12 mouse cellular contexts compared by ENCODE assay signal in genomic region chr6:53352311-53352960, GRCm38 (mm10).
DNase-seq lines count a peak whose midpoint lies in the region.
"Had no signal": no experiment of that assay in that cellular context is flagged by ENCODE, and none has a peak within 500 bp of the region (broad histone marks: within the 10 kb centered on the region; RNA-seq: fewer than 3 reads in every experiment).

No protein-coding gene starts in this region.

- DNase-seq in gastrocnemius, postnatal 14 days, result peak; percentile 11
- no peak for DNase-seq in gastrocnemius, postnatal 36 days
- peak; percentile 5 for DNase-seq in left cerebral cortex, postnatal 4 days
- no peak for DNase-seq in left cerebral cortex, adult 18-20 months (ENCODE audit: low spot score in 2 of 2)
- DNase-seq in heart, adult 9 months (ENCODE audit: low spot score in 2 of 2), result peak; percentile 30 to 31
- DNase-seq in heart, postnatal 36 days, result peak; percentile 18 to 24
- DNase-seq in cerebellum, adult 18-20 months, result no peak
- DNase-seq: cerebellum, adult 9-11 months; liver; lung, postnatal 10 days; midbrain, embryonic 14.5 days; thymus, postnatal 14 days had no signal

- intact Hi-C loops in gastrocnemius, postnatal 14 days (cut with DNase I; ENCODE audit: low total_unique reads), result no loop called here
- intact Hi-C loops in gastrocnemius, postnatal 36 days (cut with DNase I), result no loop called here
- intact Hi-C loops in left cerebral cortex, postnatal 4 days (cut with DNase I), result no loop called here
- intact Hi-C loops in heart, postnatal 36 days (cut with DNase I), result no loop called here

Comparison
In these comparisons a context has a peak if more than half of its experiments do, and no peak if none do; other contexts are left out.
1. DNase-seq: peak in gastrocnemius, postnatal 14 days (single experiment), left cerebral cortex, postnatal 4 days (single experiment), heart, adult 9 months (2 of 2) and heart, postnatal 36 days (2 of 2); none in gastrocnemius, postnatal 36 days (0 of 2), left cerebral cortex, adult 18-20 months (0 of 2) and cerebellum, adult 18-20 months (0 of 2).